Mouse (Mus musculus): Measurements from ENCODE around the gene Ppp4r1.

- no peak for TF ChIP-seq CTCF (IDR thresholded peaks at IDR 0.05; ENCODE audit: control insufficient read depth, insufficient read depth, insufficient replicate concordance, low read depth, low read length)
- no peak for TF ChIP-seq POLR2A (IDR thresholded peaks at IDR 0.05; ENCODE audit: control insufficient read depth, low read depth, low read length)
Measured at GRCm38 (mm10) chr17:65746314-65746713, 36.1 kb upstream of the Ppp4r1 start.

Data from testis, adult 2 months (tissue).